8 mouse cellular contexts compared by ENCODE assay signal in genomic region chr5:31290521-31291360, GRCm38 (mm10). TPM values are rescaled to one million over a fixed set of nuclear protein-coding genes. Genes with fewer than 3 reads are reported as not detected.
A peak's percentile ranks its signal among the peaks of the same experiment; 100 is the strongest.
DNase-seq lines count a peak whose midpoint lies in the region; ATAC-seq lines count a peak whose summit lies in the region.

TSS of gene Ift172 (minus strand) at chr5:31291116.

- no peaks in the 10 kb centered on the region for H3K27me3 ChIP-seq in heart, embryonic 14.5 days (ENCODE audit: control insufficient read depth, insufficient read depth, low read length)
- peaks cover 22% of the 10 kb centered on the region for H3K27me3 ChIP-seq in liver, embryonic 13.5 days
- no peaks in the 10 kb centered on the region for H3K27me3 ChIP-seq in stomach, embryonic 16.5 days (ENCODE audit: control insufficient read depth, insufficient read depth, low read length)

- H3K36me3 ChIP-seq in heart, embryonic 14.5 days (ENCODE audit: control insufficient read depth, insufficient read depth, low read length), result peaks cover 26% of the 10 kb centered on the region
- H3K36me3 ChIP-seq in liver, embryonic 13.5 days, result peaks cover 2% of the 10 kb centered on the region; the same call in 1 of the 2 replicates
- H3K36me3 ChIP-seq in stomach, embryonic 16.5 days (ENCODE audit: control insufficient read depth, insufficient read depth, low read length), result no peaks in the 10 kb centered on the region

- H3K4me3 ChIP-seq in heart, embryonic 14.5 days (ENCODE audit: control insufficient read depth in 1 of 2, insufficient read depth in 1 of 2, low read depth in 1 of 2, low read length in 2 of 2), result peak within 1 kb of the TSS; percentile 61 to 74
- H3K4me3 ChIP-seq in liver, embryonic 13.5 days (replicated peaks), result peak within 1 kb of the TSS; percentile 64
- peak within 1 kb of the TSS; percentile 68 for H3K4me3 ChIP-seq in stomach, embryonic 16.5 days (replicated peaks; ENCODE audit: low read length)

- DNase-seq in c-Kit-negative CD71-positive TER-119-positive erythroid progenitor cells, embryonic 14.5 days (ENCODE audit: low read depth, low spot score), result peak; percentile 94
- peak; percentile 97 for DNase-seq in fibroblast of lung, adult 2 months (ENCODE audit: low read depth)
- peak; percentile 98 for DNase-seq in kidney, postnatal 14 days
- peak; percentile 94 for DNase-seq in liver, embryonic 13.5 days
- DNase-seq in neural tube, embryonic 10.5 days (ENCODE audit: extremely low spot score, low spot score), result peak; percentile 94

- H3K4me1 ChIP-seq in heart, embryonic 14.5 days (ENCODE audit: control insufficient read depth in 2 of 2, insufficient read depth in 2 of 2, low read length in 2 of 2), result peaks cover 3 to 20% of the 10 kb centered on the region in 2 experiments; a peak in 2 of 4 replicates
- H3K4me1 ChIP-seq in liver, embryonic 13.5 days (replicated peaks), result peaks cover 38% of the 10 kb centered on the region
- peaks cover 15% of the 10 kb centered on the region; the same call in 1 of the 2 replicates for H3K4me1 ChIP-seq in stomach, embryonic 16.5 days (ENCODE audit: control insufficient read depth, insufficient read depth, low read length)

- H3K9ac ChIP-seq in heart, embryonic 14.5 days (ENCODE audit: low read length), result peak within 1 kb of the TSS; percentile 65
- peak within 1 kb of the TSS; percentile 73 for H3K9ac ChIP-seq in liver, embryonic 13.5 days
- H3K9ac ChIP-seq in stomach, embryonic 16.5 days (ENCODE audit: low read length), result peak within 1 kb of the TSS; percentile 74

- H3K27ac ChIP-seq in heart, embryonic 14.5 days (replicated peaks in 1 of 2; ENCODE audit: control insufficient read depth in 1 of 2, insufficient read depth in 1 of 2, low read depth in 2 of 2, low read length in 2 of 2), result peak within 1 kb of the TSS; percentile 82 to 87
- H3K27ac ChIP-seq in liver, embryonic 13.5 days, result peak within 1 kb of the TSS; percentile 76
- peak within 1 kb of the TSS; percentile 87 for H3K27ac ChIP-seq in stomach, embryonic 16.5 days (ENCODE audit: low read length)

- peak within 1 kb of the TSS; percentile 71 for H3K4me2 ChIP-seq in heart, embryonic 14.5 days (ENCODE audit: low read length)
- H3K4me2 ChIP-seq in liver, embryonic 13.5 days, result peak within 1 kb of the TSS; percentile 86
- peak within 1 kb of the TSS; percentile 76 for H3K4me2 ChIP-seq in stomach, embryonic 16.5 days (ENCODE audit: low read depth, low read length)

- H3K9me3 ChIP-seq in heart, embryonic 14.5 days (ENCODE audit: control insufficient read depth, low read length), result no peaks in the 10 kb centered on the region
- no peaks in the 10 kb centered on the region for H3K9me3 ChIP-seq in liver, embryonic 13.5 days (replicated peaks)
- H3K9me3 ChIP-seq in stomach, embryonic 16.5 days (replicated peaks; ENCODE audit: control insufficient read depth, low read length), result no peaks in the 10 kb centered on the region

- 3% methylated on average over 45 of the region's 45 CpGs for WGBS in heart, embryonic 14.5 days
- WGBS in liver, embryonic 13.5 days (ENCODE audit: insufficient replicate concordance), result 3% methylated on average over 45 of the region's 45 CpGs
- 2% methylated on average over 45 of the region's 45 CpGs for WGBS in stomach, embryonic 16.5 days

- ATAC-seq in CD4-positive, CD25-positive, alpha-beta regulatory T cell, adult 4 months, result peak; percentile 97
- peak; percentile 97 for ATAC-seq in heart, embryonic 14.5 days (ENCODE audit: insufficient number of reproducible peaks, insufficient read depth, low FRiP score, low read depth)
- ATAC-seq in liver, embryonic 13.5 days (ENCODE audit: low read depth), result peak; percentile 96
- ATAC-seq in stomach, embryonic 16.5 days (ENCODE audit: insufficient read depth, low FRiP score), result peak; percentile 97

RNA-seq across cellular contexts. Expression of gene Ift172, which starts in this region (rescaled TPM):
- 1 to 10 TPM; 4.8 to 10.0 TPM for polyA plus RNA-seq in CD4-positive, CD25-positive, alpha-beta regulatory T cell, adult 4 months (2017; shearing (Covaris generic))
- polyA plus RNA-seq in heart, embryonic 14.5 days (2014; fragmentation: Nextera tagmentation; extraction: Ambion mirVana), result 22.3 and 28.5 TPM in 2 replicates
- polyA plus RNA-seq in liver, embryonic 13.5 days (2015; fragmentation: Nextera tagmentation; extraction: Ambion mirVana), result 4.4 and 6.7 TPM in 2 replicates
- 34.6 and 35.1 TPM in 2 replicates for polyA plus RNA-seq in stomach, embryonic 16.5 days (2015; fragmentation: Nextera tagmentation; extraction: Ambion mirVana)

Comparison
In these comparisons a context has a peak if more than half of its experiments do, and no peak if none do; other contexts are left out.
1. Peak in every context shown above with its lines: DNase-seq, ATAC-seq, H3K4me3 ChIP-seq and H3K27ac ChIP-seq.